Mouse (Mus musculus) MN1 (cell line): ENCODE results near the gene Hhatl.
A peak's percentile ranks its signal among the peaks of the same experiment; 100 is the strongest.

Experiments used
- DNase-seq: peaks from one replicate; pipeline ENCODE4 v3.0.0-alpha.2; 2016; ENCODE audit warnings: low spot score

Hhatl gene

GRCm38 (mm10) chr9:121791757-121792521 is at the start of gene Hhatl:
Gene Hhatl, minus strand, starts transcription at chr9:121792507.
- peak; percentile 54 for DNase-seq

DNA sequence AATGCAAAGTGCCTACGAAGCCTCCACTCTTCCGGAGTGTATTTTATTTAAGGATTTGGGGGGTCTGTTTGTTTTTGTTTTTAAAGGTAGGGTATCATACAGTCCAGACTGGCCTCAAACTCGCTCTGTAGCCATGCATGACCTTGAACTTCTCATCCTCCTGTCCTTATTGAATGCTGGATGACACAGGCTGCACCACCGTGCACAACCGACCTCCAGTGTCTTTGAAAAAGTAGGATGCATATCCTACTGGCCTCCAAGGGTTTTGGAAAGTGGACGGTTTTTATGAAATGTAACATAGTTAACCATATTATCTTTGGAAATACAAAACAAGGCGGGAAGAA is 47.3 kb upstream of the Hhatl start:
- no peak for DNase-seq

- no peak for DNase-seq
These were observed 46.7 kb upstream of the Hhatl start, which contains the start of gene Ccdc13 for GRCm38 (mm10) chr9:121838829-121839621. Gene Ccdc13, minus strand, starts transcription at chr9:121839461.

- DNase-seq = no peak
These were observed 45.7 kb upstream of the Hhatl start for GRCm38 (mm10) chr9:121838008-121838407.

DNA sequence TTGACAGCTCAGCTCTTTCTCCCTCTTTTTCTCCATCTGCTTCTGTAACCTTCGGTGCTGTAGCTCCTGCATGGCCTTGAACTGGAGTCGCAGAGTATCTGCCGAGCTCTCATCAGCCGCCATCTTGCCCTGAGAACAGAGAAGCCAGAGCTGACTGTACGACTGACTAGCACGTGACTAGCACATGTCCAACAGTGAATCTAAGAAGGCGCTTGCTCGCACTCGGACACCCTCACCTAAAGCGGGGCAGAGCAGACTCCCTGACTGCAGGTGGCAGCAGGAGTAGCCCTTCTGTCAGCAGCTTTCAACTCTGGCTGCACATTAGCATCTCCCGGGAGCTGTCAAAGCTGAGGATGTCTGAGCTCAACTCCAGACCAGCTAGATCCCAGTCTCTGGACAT is 41.5 kb upstream of the Hhatl start:
- DNase-seq = no peak

GRCm38 (mm10) chr9:121830956-121831293 is 38.6 kb upstream of the Hhatl start:
- peak; percentile 85 for DNase-seq

- peak; percentile 70 for DNase-seq
These were observed 38.1 kb upstream of the Hhatl start for GRCm38 (mm10) chr9:121830243-121830955.

- DNase-seq = no peak
These were observed 37.1 kb upstream of the Hhatl start for GRCm38 (mm10) chr9:121829270-121829992.

DNA sequence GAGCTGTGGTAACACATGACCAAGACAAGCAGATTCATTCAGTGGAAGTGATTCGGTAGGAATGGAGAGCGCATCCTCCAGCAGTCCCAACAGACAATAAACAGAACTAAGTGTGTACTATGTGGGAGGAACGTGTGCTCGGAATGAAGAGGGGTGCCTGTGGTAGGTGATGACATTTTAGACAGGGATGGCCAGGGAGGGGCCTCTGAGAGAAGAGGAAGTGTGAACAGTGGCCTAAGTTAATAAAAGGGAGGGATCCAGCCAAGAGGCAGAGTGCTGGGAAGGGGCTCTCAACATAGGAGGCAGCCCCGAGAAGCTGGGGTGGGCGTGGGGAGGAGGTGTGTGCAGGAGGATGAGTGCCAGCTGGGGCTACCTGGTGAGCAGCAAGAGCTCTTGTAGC is 36.0 kb upstream of the Hhatl start:
- no peak for DNase-seq

DNA sequence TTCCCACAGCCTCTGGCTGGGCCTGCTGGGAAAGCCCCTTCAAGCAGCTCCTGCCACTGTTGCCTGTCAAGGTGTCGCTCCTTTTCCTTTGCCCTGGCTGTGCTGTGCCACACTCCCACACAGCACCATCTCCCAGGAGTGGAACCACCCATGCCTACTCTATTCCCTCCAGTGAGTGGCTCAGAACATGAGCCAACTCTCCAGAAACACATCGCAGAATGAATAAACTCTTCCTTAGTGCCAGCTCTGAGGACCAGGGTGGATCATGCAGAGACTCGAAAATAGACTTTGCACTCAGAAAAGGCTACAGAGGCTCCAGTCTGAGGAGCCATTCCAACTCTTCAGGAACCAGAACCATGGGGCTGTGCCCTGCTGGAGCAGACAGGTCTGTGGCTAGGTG is 34.0 kb upstream of the Hhatl start:
- DNase-seq = no peak

- no peak for DNase-seq
These were observed 31.7 kb upstream of the Hhatl start for GRCm38 (mm10) chr9:121823991-121824390.

DNA sequence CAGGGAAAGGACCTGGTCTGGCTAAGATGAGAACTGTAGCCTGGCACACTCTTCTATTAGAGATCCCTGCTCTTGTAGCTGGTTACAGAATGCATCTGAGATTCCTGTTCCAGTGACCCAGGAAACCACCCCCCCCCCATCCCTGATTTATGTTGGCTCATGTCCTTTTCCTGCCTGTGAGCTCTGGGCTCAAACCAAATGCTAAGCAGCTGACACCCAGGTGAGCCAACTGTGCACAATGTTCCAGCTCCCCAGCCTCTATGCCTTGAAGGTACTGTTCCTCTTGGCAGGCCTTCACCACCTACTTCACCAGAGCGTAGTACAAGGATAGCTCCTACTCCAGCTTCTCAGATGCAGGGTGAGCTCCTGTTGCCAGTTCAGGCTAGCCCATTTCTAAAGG is 30.7 kb upstream of the Hhatl start:
- no peak for DNase-seq

DNA sequence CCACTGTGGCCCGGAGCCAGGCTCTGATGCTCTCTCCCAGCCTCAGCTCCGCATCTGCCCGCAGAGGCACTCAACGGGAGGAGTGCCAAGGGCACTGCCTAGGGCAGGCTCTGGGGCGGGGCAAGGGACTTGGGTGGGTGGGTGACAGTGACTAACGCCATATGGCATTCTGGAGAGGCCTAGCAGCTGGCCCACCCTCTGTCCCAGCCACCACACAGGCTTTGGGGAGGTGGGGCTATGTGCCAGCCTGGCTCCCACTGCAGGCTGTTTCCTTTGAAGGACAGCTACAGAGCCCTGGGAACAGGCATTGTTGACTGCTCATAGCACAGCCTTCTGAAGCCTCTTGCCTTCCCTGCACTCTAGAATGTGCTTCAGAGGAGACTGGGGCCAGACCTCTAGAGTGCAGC is 30.3 kb upstream of the Hhatl start:
- DNase-seq = peak; percentile 67

- DNase-seq = no peak
These were observed 28.5 kb upstream of the Hhatl start for GRCm38 (mm10) chr9:121820765-121821164.

DNA sequence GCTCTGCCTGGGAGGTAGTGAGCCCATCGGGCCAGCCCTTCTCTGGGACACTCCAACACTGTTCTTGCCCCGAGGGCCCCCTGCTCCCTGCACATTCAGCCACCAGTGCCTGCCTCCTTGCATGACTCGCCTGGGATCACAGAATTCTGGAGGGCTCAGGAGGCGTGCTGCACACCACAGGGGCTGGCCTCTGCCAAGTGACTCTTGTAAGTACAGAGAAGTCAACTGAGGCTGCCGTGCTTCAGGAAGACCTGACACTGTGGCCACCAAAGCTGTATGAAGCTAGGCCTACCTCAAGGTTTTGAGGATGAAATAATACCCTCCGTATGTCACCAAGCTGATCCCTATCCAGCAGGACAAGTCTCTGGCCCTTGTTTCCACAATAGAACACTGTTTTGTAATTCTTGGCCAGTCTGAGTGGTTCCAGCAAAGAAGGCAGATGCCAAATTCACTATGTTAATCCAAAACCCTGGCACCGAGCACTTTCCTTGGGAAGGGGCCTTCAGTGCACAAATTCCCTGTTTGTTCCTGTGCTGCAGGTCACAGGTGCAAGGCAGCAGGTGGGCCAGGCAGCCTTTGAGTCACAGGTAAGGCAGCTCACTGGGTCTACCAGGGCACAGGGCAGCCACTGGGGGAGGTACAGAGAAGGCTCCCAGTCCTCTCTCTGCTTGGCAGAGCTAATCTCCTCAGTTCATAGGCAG is 27.6 kb upstream of the Hhatl start:
- DNase-seq = no peak

DNA sequence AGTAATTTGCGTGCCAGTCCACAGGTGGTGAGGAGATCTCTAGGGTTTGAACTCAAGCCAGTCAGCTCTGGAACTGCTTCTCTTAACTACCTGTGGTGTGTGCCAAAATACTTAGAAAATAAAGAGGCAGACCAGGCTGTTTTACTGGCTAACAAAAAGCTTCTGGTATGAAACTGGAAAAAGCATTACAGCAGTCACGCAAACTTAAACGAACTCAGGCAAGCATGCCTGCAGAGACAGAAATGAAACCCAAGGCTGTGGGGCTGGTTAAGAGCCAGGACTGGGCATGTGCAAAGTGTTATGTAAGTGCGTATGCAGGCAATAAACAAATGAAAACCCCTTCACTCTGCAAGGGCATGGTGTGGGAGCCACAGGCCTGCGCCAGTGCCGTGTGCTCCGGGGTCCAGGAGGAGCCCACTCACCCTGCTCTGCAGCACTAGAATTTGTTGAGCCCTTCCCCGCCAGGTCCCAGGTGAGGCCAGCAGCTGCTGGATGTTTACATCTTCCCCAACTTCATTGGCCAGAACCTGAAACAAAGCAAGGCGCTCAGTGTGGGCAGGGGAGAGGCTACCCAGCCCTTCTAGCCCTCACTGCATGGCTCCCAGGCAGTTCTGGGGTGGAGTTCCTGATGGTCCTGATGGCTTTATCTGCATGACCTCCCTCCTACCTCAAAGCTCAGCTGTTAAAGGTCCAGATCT is 26.9 kb upstream of the Hhatl start:
- no peak for DNase-seq

- DNase-seq = no peak
These were observed 22.9 kb upstream of the Hhatl start for GRCm38 (mm10) chr9:121815183-121815582.

DNA sequence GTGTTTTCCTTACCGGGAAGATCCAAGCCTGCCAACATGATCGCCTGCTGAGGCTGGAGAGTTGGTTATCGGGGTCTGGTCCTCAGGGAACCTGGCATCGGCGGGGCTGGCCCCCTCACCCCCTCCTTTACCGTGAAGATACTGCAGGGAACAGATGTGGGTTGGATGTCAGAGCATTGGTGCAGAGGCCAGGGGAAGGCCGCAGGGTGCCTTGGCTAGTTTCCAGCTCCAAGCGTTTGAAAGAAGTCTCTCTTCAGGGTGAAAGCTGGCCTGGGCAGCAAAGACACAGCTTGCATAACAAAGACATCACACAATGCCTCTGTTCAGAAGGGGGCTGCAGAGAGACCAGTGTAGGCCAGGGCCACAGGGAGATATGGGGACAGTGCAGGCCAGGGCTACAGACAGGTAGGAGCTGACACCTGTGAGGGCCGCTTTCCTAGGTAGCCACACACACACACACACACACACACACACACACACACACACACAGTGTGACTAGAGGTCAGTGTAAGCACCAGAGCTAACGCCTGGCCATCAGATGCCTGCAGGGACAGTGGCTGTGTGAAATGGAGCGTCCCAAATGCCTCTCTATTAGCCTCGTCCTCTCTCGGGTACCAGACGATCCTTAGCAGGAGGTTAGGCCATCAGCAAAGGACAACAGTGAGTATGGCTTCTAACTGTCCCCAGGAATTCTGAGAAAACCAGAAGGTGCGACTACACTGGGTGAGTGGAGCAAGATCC is 17.9 kb upstream of the Hhatl start:
- DNase-seq = peak; percentile 61

DNA sequence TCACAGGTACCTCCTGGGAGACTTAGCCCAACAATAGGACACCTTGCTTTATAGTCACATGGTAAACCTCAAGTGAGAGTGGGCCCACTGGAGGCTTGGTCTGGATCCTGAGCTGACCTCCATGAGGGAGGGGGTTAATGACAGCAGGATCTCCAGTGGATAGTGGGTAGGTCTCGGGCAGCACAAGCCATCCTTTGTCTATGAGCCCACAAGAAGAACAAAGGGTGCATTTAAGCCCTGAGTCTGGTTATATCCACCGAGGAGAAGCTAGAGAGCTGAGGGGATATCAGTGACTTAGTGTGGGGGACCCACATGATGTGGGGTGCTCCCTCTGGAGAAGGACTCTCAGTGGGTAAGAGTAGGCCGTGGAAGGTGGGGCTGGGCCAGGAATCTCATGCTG is 16.2 kb upstream of the Hhatl start:
- no peak for DNase-seq

- DNase-seq = no peak
These were observed 15.6 kb upstream of the Hhatl start for GRCm38 (mm10) chr9:121807947-121808346.
